Mouse (Mus musculus) neural tube, embryonic 14.5 days (tissue): ENCODE data around the gene Meis2. TPM values are rescaled to one million over a fixed set of nuclear protein-coding genes. Genes with fewer than 3 reads are reported as not detected.
A peak's percentile ranks its signal among the peaks of the same experiment; 100 is the strongest.

Experiments
- ATAC-seq: fragments of 200-750 bp; cut with Nextera tagmentation; 2 replicates; pipeline ENCODE4 v1.8.0; 2017; ENCODE audit warnings: low read depth, mild to moderate bottlenecking, moderate TSS enrichment, moderate library complexity
- H3K27ac ChIP-seq: fragments of 300-500 bp; sonication (generic); 2 replicates; pipeline ENCODE4 v1.5.1; 2014; ENCODE audit warnings: low read depth, mild to moderate bottlenecking, control low read depth, low read length, moderate library complexity, mixed read lengths
- H3K27me3 ChIP-seq: fragments of 300-500 bp; sonication (generic); 2 replicates; pipeline ENCODE4 v1.6.1; 2014; ENCODE audit warnings: low read length; ENCODE audit not compliant: control insufficient read depth, insufficient read depth
- H3K36me3 ChIP-seq: fragments of 300-500 bp; sonication (generic); 2 replicates; pipeline ENCODE4 v1.6.1; 2014; ENCODE audit warnings: low read length, mixed read lengths; ENCODE audit not compliant: control insufficient read depth, insufficient read depth
- H3K4me1 ChIP-seq: fragments of 300-500 bp; sonication (generic); 2 replicates; pipeline ENCODE4 v1.6.1; 2014; ENCODE audit warnings: low read length; ENCODE audit not compliant: control insufficient read depth, insufficient read depth
- H3K4me2 ChIP-seq: fragments of 300-500 bp; sonication (generic); 2 replicates; pipeline ENCODE4 v1.6.1; 2014; ENCODE audit warnings: mild to moderate bottlenecking, low read depth, low read length, control low read depth
- H3K4me3 ChIP-seq: fragments of 300-500 bp; sonication (generic); 2 replicates; pipeline ENCODE4 v1.5.1; 2014; ENCODE audit warnings: low read depth, low read length, control low read depth, mixed read lengths
- H3K9ac ChIP-seq: fragments of 300-500 bp; sonication (generic); replicated peaks from 2 replicates; pipeline ENCODE4 v1.6.1; 2014; ENCODE audit warnings: low read depth, mild to moderate bottlenecking, control low read depth, low read length, mixed read lengths
- H3K9me3 ChIP-seq: fragments of 300-500 bp; sonication (generic); 2 replicates; pipeline ENCODE4 v1.6.1; 2016; ENCODE audit warnings: low read length; ENCODE audit not compliant: control insufficient read depth
- WGBS: fragments of 180-500 bp; shearing (Covaris S2); extraction: QIAGEN DNeasy Blood & Tissue Kit; methylation state at CpG from one replicate; pipeline ENCODE4 v1.1.7; 2014; 5-methylcytosine and 5-hydroxymethylcytosine counted together
- polyA plus RNA-seq: library from polyadenylated mRNA; unstranded; fragments of >200 nt; fragmentation: Nextera tagmentation; extraction: Ambion mirVana; gene quantifications from 2 replicates; pipeline ENCODE4 v1.2.1, GENCODE M21; 2014

Gene Meis2
- polyA plus RNA-seq = 102 and 117 TPM in 2 replicates

DNA sequence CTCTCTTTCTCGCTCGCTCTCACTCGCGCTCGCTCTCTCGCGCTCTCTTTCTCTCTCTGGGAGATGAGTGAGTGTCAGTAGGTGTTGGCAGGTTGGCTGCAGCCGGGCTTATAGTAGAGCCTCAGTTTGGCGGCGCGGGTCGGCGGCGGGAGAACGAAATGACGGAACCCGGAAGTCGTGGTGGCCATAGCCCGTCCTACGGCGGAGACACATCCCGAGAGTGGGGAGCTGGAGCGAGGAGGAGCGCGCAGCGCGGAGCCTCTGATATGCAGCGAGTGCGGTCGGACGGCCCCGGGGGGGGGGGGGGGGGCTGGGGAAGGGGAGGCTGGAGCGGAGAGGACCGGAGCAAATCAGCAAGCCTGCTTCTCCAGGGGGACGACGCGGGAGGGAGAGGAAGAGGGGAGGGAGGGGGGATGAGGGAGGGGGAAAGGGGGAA, at the start of gene Meis2:
Meis2 (minus strand) TSS at position 270 of the 436 bp plus-strand sequence.
- WGBS = under 1% methylated on average over 27 of the region's 37 CpGs
- peak within 1 kb of the TSS; percentile 95 for H3K27ac ChIP-seq
- H3K27me3 ChIP-seq = no peaks in the 10 kb centered on the region; the same call in 1 of the 2 replicates

DNA sequence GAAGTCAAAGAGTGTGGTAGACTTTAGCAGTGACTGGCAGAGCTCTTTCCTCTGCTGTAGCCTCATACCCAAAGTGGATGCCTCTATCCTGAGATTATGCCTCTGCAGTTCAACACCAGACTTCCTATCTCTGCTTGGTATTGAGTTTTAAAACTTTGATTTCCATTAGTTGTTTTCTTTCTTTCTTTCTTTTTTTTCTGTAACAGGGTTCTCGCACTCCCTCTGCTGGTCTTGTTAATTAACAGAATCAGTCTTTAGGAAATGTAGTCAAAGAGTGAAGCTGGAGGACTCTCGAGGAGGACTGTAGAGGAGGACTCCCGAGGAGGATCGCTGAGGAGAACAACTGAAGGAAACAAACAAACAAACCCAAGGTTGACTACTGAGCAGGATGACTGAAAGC, 40.6 kb upstream of the Meis2 start:
- no peak for ATAC-seq
- H3K9ac ChIP-seq = no peak overlapping the region
- no peaks in the 10 kb centered on the region for H3K4me1 ChIP-seq
- H3K9me3 ChIP-seq = no peaks in the 10 kb centered on the region
- H3K27ac ChIP-seq = no peak overlapping the region
- H3K36me3 ChIP-seq = no peaks in the 10 kb centered on the region
- WGBS = 73% methylated on average over 4 of the region's 4 CpGs
- H3K4me3 ChIP-seq = no peak overlapping the region
- no peak overlapping the region for H3K4me2 ChIP-seq
- no peaks in the 10 kb centered on the region for H3K27me3 ChIP-seq

More for the DNA sequence above, at the start of gene Meis2:
- peak within 1 kb of the TSS; percentile 59 for H3K4me3 ChIP-seq
- H3K36me3 ChIP-seq = no peaks in the 10 kb centered on the region
- peak within 1 kb of the TSS; percentile 85 for H3K4me2 ChIP-seq
- H3K9ac ChIP-seq = peak within 1 kb of the TSS; percentile 88
- ATAC-seq = peak; percentile 83
- peaks cover 9% of the 10 kb centered on the region; the same call in 1 of the 2 replicates for H3K4me1 ChIP-seq
- H3K9me3 ChIP-seq = no peaks in the 10 kb centered on the region

- Histone ChIP-seq H3K27ac (no peak overlapping the region), H3K4me2 (no peak overlapping the region), H3K27me3 (no peaks in the 10 kb centered on the region), H3K4me3 (no peak overlapping the region), H3K9me3 (no peaks in the 10 kb centered on the region), H3K36me3 (no peaks in the 10 kb centered on the region), H3K4me1 (no peaks in the 10 kb centered on the region), H3K9ac (no peak overlapping the region)
- ATAC-seq = no peak
- WGBS = 56% methylated on average over 3 of the region's 3 CpGs
Observed at GRCm38 (mm10) chr2:116105179-116105578, 39.5 kb upstream of the Meis2 start.

DNA sequence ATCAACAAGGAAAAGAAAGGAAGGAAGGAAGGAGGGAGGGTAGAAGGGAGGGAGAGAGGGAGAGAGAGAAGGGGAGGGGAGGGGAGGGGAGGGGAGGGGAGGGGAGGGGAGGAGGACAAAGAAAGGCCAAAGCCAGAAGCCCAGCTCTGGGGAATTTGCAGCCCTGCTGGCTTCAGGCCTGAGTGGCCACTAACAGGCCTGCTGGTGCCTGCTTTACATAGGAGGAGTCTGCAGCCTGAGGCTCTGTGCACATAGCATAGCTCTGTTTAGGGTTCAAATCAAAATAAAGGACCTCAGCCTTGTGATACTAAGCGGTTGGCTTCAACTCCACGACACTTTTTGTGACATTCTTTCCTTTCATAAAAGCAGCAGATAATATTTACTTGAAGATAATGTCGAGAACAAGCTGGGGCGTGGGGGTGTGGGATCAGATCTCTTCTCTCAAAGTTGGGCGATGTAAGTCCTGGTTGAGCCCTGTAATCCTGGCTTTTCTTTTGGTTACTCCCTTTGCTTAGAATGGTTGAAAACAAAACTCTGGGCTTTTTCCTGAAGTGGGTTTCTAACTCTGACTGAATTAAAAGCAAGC, 37.9 kb upstream of the Meis2 start:
- ATAC-seq = no peak
- H3K4me2 ChIP-seq = no peak overlapping the region
- H3K4me1 ChIP-seq = no peaks in the 10 kb centered on the region
- H3K9me3 ChIP-seq = no peaks in the 10 kb centered on the region
- H3K4me3 ChIP-seq = no peak overlapping the region
- no peak overlapping the region for H3K9ac ChIP-seq
- H3K36me3 ChIP-seq = no peaks in the 10 kb centered on the region
- H3K27me3 ChIP-seq = no peaks in the 10 kb centered on the region
- 59% methylated on average over 5 of the region's 5 CpGs for WGBS
- no peak overlapping the region for H3K27ac ChIP-seq

GRCm38 (mm10) chr2:116101221-116101620, 35.6 kb upstream of the Meis2 start:
- no peak for ATAC-seq
- Histone ChIP-seq H3K27me3 (no peaks in the 10 kb centered on the region), H3K9ac (no peak overlapping the region), H3K4me3 (no peak overlapping the region), H3K27ac (no peak overlapping the region), H3K36me3 (no peaks in the 10 kb centered on the region), H3K4me2 (no peak overlapping the region), H3K4me1 (no peaks in the 10 kb centered on the region), H3K9me3 (no peaks in the 10 kb centered on the region)

GRCm38 (mm10) chr2:116080961-116081360, 15.3 kb upstream of the Meis2 start:
- Histone ChIP-seq H3K4me1 (no peaks in the 10 kb centered on the region), H3K9ac (no peak overlapping the region), H3K27ac (no peak overlapping the region), H3K4me3 (no peak overlapping the region), H3K4me2 (no peak overlapping the region), H3K9me3 (peaks cover 5% of the 10 kb centered on the region; the same call in 1 of the 2 replicates), H3K27me3 (no peaks in the 10 kb centered on the region), H3K36me3 (no peaks in the 10 kb centered on the region)
- no peak for ATAC-seq
- WGBS = 85% methylated on average over 2 of the region's 2 CpGs

- ATAC-seq = no peak
- no peak overlapping the region for H3K9ac ChIP-seq
- no peak overlapping the region for H3K4me2 ChIP-seq
- no peaks in the 10 kb centered on the region for H3K27me3 ChIP-seq
- H3K36me3 ChIP-seq = no peaks in the 10 kb centered on the region
- 93% methylated on average over 2 of the region's 2 CpGs for WGBS
- H3K27ac ChIP-seq = no peak overlapping the region
- H3K9me3 ChIP-seq = peaks cover 5% of the 10 kb centered on the region; the same call in 1 of the 2 replicates
- no peak overlapping the region for H3K4me3 ChIP-seq
- H3K4me1 ChIP-seq = peaks cover 14% of the 10 kb centered on the region
Observed at GRCm38 (mm10) chr2:116078841-116079240, 13.2 kb upstream of the Meis2 start.

DNA sequence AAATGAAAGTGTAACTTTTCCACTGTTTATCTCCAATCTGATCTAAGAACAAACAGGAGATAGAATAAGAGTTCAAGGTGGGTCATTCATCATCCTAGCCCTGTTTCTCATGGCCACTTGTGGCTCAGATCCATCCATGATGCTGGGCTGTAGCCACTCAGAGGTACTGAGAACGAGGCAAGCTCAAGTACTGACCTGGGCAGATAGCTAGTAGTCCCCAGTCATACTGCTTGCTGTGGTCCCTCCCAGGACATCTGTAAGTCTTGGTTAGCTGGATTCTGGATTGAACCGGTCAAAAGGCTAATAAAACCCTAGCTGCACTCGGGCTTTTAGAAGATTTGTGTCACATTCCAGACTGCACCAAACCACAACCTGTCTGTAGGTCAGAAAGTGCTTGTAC, 12.1 kb upstream of the Meis2 start:
- no peak overlapping the region for H3K9ac ChIP-seq
- H3K36me3 ChIP-seq = no peaks in the 10 kb centered on the region
- WGBS = 55% methylated on average over 3 of the region's 3 CpGs
- H3K27ac ChIP-seq = no peak overlapping the region
- peaks cover 14% of the 10 kb centered on the region for H3K4me1 ChIP-seq
- no peak overlapping the region for H3K4me3 ChIP-seq
- peaks cover 5% of the 10 kb centered on the region; the same call in 1 of the 2 replicates for H3K9me3 ChIP-seq
- no peak overlapping the region for H3K4me2 ChIP-seq
- ATAC-seq = no peak
- no peaks in the 10 kb centered on the region for H3K27me3 ChIP-seq

DNA sequence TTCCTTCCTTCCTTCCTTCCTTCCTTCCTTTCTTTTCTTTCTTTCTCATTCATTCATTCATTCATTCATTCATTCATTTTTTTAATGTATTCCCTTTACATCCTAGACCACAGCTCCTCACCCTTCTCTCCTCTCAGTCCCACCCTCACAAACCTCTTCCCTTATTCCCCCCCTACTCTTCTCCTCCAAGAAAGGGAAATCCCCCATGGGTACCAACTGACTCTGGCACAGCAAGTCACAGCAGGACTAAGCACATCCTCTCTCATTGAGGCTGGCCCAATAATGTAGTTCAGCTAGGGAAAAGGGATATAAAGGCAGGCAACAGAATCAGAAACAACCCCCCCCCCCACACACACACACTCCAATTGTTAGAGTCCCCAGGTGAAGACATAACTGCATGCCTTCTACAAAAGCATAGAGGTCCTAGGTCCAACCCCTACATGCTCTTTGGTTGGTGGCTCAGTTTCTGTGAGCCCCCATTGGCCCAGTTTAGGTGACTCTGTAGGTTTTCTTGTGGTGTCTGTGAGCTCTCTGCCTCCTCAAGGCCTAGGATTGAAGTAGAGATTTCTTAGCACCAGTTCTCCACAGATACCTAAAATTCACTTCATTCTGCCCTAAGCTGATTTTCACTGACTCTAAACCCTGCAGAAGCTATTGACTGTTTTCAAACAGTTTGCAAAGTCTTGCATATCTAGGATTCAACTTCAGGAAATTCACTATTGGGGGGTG, 11.3 kb upstream of the Meis2 start:
- no peaks in the 10 kb centered on the region for H3K36me3 ChIP-seq
- peaks cover 5% of the 10 kb centered on the region; the same call in 1 of the 2 replicates for H3K9me3 ChIP-seq
- H3K27me3 ChIP-seq = no peaks in the 10 kb centered on the region
- H3K9ac ChIP-seq = no peak overlapping the region
- no peak for ATAC-seq
- no peak overlapping the region; the same call in 1 of the 2 replicates for H3K4me2 ChIP-seq
- no peak overlapping the region for H3K4me3 ChIP-seq
- H3K27ac ChIP-seq = no peak overlapping the region
- peaks cover 14% of the 10 kb centered on the region for H3K4me1 ChIP-seq
